Mouse (Mus musculus) thymus, postnatal 36 days (tissue): ENCODE results near the gene Elovl2.
"Not testable (repeated sequence)": the region's sequence is repeated elsewhere in the genome, so short reads cannot be mapped to it uniquely, and the experiment has no call there.

Source experiments
- DNase-seq, 2 experiments: peaks; one replicate each; pipeline ENCODE4 v3.0.0; 2022; ENCODE audit warnings: mixed read lengths in 2 of 2

Gene Elovl2

GRCm38 (mm10) chr13:41220304-41220834, at the start of gene Elovl2:
TSS of gene Elovl2 (minus strand) at chr13:41220405.
- peak; percentile 67 to 75 for DNase-seq

DNA sequence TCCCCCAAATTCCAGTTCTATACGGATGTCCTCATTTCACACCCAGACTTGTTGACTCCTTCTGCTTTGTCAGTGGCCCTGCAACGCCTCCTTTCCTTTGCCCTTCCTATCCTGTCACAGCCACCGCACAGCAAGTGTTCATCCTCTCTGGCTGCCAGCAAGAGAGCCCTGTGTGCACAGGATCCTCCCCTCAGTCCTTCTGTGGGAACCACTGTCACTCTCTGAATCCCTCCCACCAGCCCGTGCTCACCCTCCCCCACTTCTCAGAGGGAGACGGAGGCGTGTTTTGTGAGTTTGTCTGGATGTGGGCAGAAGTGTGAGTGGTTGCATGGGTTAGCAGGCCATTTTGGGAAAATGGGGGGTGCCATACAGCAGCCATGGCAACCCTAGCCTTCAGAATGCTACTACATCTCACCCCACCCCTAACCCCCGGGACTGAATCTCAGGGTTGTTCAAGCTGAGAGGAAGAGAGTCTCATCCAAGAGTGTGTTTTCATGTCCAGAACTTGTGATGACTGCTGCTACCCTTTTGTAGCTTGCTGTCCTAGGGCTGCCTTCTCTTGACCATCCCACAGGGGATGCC, 47.7 kb upstream of the Elovl2 start:
- no peak for DNase-seq

- DNase-seq = no peak
Observed at GRCm38 (mm10) chr13:41263304-41264006, 43.2 kb upstream of the Elovl2 start.

GRCm38 (mm10) chr13:41261617-41262016, 41.4 kb upstream of the Elovl2 start:
- not testable (repeated sequence) for DNase-seq

GRCm38 (mm10) chr13:41257851-41258250, 37.6 kb upstream of the Elovl2 start:
- no peak for DNase-seq

DNA sequence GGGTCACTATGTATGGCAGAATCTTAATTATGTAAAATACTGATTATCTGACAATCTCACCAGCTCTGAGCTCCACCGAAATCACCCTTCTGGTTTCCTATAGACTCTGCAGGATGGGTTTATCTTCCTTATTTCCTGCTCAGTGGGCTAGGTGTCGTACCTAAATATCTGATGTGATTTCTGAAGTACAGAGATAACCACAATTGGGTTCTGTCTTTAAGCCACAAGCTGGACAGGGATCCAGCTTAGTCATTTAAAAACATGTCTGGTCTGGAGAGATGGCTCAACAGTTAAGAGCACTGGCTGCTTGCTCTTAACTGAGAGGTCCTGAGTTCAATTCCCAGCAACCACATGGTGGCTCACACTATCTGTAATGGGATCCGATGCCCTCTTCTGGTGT, 36.8 kb upstream of the Elovl2 start:
- no peak for DNase-seq

DNA sequence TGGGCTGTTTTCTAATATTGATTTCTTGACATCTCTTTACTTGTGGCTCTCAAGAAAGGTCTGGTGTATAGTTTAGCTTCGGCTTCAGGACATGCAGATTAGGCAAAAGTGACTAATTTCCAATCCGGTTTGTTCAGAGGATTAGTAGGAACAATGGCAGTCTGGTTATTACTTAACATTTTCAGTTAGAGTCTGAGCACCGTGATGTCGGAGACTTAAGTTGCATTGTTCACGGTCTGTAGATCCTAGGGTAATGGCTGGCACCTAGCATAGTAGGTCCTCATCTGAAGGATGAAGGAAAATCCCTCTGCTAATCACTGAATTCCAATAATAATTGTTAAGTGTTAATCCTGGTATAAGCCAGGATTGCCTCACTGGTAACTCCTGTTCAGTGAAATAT, 35.9 kb upstream of the Elovl2 start:
- DNase-seq = no peak

- no peak for DNase-seq
Observed at GRCm38 (mm10) chr13:41252736-41253135, 32.5 kb upstream of the Elovl2 start.

GRCm38 (mm10) chr13:41252141-41252540, 31.9 kb upstream of the Elovl2 start:
- DNase-seq = no peak

DNA sequence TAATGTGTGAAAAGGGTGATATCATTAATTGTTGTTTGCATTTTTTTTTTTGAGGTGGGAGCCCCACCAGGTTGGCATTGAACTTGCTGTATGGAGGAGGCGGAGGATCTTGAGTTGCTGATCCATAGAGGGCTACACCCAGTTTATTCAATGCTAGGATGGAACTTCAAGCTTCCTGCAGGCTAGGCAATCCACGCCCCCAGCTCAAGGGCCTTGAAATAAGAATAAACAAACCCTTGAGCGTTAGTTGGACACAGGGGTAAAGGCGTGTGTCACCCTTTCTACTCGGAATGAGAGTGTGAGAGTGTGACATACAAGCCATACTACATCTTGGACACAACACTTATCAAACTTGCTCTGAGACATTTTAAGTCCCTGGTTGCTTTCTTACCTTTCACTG, 31.5 kb upstream of the Elovl2 start:
- DNase-seq = no peak

DNA sequence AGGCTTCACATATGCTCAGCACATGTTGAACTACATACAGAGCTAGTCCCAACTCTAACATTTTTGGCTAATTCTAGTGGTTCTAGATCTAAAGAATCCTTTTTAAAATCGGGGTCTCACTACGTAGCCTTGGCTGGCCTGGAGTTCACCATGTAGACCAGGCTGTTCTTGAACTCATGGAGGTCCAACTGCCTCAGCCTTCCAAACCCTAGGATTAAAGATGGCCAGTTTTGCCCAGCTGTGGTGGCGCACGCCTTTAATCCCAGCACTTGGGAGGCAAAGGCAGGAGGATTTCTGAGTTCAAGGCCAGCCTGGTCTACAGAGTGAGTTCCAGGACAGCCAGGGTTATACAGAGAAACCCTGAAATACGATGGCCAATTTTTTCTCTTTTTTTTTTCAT, 31.0 kb upstream of the Elovl2 start:
- DNase-seq = not testable (repeated sequence)

- no peak for DNase-seq
Observed at GRCm38 (mm10) chr13:41250318-41250981, 30.2 kb upstream of the Elovl2 start.

- peak; percentile 91 to 97 for DNase-seq
Observed at GRCm38 (mm10) chr13:41249538-41250317, 29.5 kb upstream of the Elovl2 start, which contains the start of gene Smim13. TSS of gene Smim13 (plus strand) at chr13:41249844.

DNA sequence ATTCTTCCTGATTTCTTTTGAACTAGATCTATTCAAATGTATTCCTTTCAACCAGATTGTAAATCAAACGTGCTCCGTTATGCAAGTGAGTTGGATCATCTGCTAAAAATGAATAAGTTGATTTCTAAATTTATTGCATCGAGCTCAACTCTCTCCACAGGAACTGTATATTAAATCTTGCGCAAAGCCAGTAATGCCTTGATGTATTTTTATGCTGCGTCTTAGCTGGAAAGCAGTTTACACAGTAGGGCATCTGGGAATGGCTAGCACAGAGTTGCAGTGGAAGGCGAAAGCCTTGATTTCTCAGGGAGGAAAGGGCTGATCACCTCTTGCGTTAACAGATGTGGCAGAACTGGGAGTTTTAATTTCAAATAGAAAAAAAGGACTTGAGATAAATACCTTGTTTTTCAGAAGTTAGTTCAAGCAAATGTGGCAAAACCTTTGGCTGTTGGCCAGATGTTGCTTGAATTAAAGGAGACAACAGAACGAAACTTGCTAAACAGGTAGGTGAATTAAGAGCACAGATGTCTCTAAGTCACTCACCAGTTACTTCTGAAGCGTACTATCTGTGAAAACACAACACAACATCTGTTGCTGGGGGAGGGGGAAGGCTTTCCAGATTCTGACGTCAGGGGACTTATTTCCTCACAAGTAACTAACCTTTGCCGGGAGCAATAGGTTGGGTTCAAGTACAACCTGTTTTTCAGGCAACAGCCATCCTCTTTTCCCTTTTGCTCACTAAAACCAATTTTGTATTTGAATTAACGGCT, 28.7 kb upstream of the Elovl2 start:
- peak in 1 of 2 experiments; percentile 74 for DNase-seq

DNA sequence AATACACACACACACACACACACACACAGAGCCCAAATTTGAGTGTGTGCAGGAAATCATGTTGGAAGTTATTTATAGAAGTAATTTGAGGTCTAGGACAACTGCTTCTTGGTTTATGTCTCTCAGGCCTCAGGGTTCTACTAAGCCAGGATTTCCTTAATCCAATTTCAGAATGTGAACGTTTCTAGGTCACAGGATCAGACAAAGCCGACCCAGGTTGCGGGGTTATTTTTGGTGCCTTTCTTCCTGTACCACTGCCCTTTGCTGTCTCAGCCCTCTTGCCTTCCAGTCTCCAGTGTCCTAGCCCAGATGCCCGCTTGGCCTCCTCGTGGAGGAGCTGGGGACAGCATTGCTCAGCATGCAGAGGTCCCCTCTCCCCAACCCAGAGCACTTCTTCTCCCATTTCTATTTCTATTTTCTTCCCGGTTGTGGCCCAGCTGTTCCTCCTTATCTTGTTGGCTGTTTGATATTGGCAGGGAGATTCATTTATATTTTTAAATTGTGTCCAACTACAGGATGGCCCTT, 24.2 kb upstream of the Elovl2 start:
- DNase-seq = no peak

DNA sequence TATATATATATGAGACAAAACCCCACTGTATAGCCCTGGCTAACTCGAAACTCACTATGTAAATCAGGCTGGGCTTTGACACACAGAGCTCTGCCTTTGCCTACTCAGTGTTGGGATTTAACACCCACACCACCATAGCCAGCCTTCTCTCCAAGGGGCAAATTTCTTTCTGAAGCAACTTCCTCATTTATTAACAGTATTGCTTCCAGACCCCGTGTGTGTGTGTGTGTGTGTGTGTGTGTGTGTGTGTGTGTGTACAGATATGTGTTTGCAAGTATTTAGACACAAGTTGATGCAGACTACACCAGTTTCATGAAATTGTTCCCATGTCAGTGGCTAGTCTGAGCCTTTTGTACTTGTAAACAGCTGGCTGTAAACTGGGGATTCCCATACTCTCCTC, 21.4 kb upstream of the Elovl2 start:
- no peak for DNase-seq

DNA sequence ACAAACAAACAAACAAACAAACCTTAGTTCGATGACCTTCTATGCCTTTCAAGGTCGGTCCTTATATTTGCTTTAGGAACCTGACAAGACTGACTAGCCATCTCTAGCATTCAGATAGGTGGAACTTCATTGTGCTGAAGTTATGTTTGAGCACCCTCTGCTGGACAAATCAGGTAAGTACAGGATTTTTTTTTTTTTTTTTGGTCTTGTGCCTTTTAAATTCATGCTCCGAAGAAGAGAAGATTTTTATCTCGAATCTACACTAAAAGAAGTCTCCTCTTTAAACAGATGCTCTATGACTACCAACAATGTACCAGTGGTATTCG, 18.6 kb upstream of the Elovl2 start:
- no peak for DNase-seq

DNA sequence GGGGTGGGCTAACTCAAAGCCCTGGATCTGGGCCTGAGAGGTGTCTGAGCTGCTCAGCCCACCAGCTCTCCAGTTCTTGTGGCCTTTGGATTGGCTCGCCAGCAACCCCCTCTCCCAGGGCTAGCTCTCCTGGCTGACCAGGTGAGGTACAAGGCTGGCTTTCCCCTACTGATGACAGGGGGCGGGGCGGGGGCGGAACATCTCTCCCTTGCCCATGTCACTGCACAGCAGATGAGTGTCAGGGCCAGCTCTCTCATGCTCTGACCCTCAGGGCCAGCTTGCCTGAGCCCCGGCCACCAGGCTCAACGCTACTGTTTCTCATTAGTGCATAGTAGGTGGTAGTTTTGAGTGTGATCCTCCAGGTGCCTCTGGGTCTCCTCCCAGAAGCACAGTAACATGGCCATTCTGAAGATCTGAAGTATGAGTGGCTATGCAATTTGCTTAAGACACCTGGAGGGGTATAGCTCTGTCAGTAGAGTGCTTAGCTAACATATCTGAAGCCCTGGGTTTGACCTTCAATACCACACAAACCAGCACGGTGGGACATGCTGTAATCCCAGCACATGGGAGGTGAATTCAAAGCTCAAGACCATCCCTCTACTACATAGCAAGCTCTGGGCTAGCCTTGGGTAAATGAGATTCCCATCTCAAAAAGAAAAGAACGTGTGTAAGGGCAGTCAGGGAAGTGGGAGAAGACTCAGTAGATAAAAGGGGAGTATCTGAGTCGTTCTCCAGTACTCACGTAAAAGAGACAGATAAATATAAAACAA, 18.0 kb upstream of the Elovl2 start:
- DNase-seq = no peak

GRCm38 (mm10) chr13:41235845-41236741, 15.9 kb upstream of the Elovl2 start:
- DNase-seq = no peak

DNA sequence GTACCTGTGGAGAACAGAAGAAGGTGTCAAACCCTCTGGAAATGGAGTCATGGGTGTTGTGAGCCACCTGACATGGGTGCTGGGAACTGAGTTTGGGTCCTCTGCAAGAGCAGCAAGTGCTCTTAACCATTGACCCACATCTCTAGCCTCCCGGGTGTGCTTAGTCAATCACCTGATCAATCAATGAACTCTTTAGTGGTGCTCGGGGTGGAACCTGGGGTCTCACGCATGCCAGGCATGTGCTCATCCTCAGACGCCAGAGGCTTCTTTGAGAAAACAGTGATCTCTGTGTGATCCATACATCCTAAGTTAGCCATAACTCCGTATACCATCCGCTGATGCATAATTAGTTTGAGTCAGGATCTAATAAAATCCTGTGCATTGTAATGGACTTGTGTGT, 15.0 kb upstream of the Elovl2 start:
- no peak for DNase-seq
